Mouse (Mus musculus): ENCODE results near the gene Vav2. TPM values are rescaled to one million over a fixed set of nuclear protein-coding genes. Genes with fewer than 3 reads are reported as not detected.

Gene Vav2
- polyA plus RNA-seq, 1 experiment from 2014 or later: 8.6 TPM

DNA sequence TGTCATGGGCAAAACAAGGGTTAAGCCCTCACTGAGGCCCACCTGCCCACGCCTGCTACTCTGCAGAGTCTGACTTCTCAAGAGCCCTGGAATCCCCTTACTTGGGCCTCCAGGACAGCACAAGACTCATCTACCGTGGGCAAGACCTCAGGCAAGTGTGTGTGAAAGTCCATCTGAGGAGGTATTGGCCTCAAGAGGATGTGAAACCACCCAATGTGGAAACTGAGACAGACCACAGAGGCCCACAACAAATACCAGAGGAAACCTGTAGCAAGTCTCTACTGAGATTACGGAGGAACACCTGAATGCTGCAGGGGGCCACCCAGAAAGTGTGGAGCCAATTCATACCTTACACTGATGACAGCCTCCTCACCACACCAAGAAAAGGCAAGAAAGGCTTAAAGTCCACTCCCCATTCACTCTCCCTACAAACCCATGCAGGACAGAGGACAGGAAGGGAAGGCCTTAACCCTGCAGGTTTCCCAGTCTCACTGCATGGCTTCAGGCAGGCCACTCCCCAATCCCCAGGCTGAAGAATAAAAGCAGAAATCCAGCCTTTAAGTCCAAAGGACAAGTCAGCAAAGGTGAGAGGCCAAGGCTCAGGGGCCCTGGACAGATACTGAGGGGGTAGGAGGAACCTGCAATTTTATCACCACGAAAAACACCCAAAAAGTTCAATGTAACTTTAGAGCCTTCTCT, 42.6 kb upstream of the Vav2 start:
- Histone ChIP-seq H3K9ac (ENCODE audit: low read length) (no peak overlapping the region), H3K36me3 (ENCODE audit: control insufficient read depth, insufficient read depth, low read length) (peaks cover 12% of the 10 kb centered on the region), H3K9me3 (ENCODE audit: control insufficient read depth, low read length) (no peaks in the 10 kb centered on the region), H3K27ac (ENCODE audit: low read length) (no peak overlapping the region), H3K4me3 (ENCODE audit: low read length) (no peak overlapping the region), H3K4me2 (ENCODE audit: low read depth, low read length) (no peak overlapping the region), H3K4me1 (replicated peaks; ENCODE audit: control insufficient read depth, insufficient read depth, low read length) (peaks cover 19% of the 10 kb centered on the region), H3K27me3 (ENCODE audit: control insufficient read depth, insufficient read depth, low read depth, low read length) (no peaks in the 10 kb centered on the region)
- ATAC-seq (ENCODE audit: low read depth): no peak
- WGBS: 61% methylated on average over 4 of the region's 4 CpGs

DNA sequence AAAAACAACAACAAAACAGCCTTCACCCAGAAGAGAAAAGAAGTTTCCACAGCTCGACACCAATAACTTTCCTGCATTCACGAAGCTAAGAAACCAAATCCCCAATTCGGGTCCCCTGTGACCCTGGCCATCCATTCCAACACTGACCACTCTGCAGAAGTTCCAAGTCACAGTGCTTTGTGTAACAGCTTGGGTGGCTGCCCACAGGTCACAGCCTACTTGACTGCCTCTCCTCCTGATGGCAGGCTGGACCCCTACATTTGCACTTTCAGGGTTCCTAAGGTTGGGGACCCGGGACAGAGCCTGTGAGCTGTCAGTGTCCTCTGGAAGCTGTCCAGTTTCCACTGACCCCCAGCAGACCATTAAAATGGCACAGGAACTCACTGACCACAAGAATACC, 36.1 kb upstream of the Vav2 start:
- no peak overlapping the region for H3K9ac ChIP-seq (ENCODE audit: low read length)
- H3K4me2 ChIP-seq (ENCODE audit: low read depth, low read length): no peak overlapping the region
- H3K4me3 ChIP-seq (ENCODE audit: low read length): no peak overlapping the region
- no peaks in the 10 kb centered on the region for H3K9me3 ChIP-seq (ENCODE audit: control insufficient read depth, low read length)
- no peaks in the 10 kb centered on the region for H3K27me3 ChIP-seq (ENCODE audit: control insufficient read depth, insufficient read depth, low read depth, low read length)
- no peak for ATAC-seq (ENCODE audit: low read depth)
- WGBS: 87% methylated on average over 4 of the region's 4 CpGs
- H3K36me3 ChIP-seq (ENCODE audit: control insufficient read depth, insufficient read depth, low read length): peaks cover 57% of the 10 kb centered on the region
- no peak overlapping the region for H3K27ac ChIP-seq (ENCODE audit: low read length)
- no peaks in the 10 kb centered on the region for H3K4me1 ChIP-seq (replicated peaks; ENCODE audit: control insufficient read depth, insufficient read depth, low read length)

DNA sequence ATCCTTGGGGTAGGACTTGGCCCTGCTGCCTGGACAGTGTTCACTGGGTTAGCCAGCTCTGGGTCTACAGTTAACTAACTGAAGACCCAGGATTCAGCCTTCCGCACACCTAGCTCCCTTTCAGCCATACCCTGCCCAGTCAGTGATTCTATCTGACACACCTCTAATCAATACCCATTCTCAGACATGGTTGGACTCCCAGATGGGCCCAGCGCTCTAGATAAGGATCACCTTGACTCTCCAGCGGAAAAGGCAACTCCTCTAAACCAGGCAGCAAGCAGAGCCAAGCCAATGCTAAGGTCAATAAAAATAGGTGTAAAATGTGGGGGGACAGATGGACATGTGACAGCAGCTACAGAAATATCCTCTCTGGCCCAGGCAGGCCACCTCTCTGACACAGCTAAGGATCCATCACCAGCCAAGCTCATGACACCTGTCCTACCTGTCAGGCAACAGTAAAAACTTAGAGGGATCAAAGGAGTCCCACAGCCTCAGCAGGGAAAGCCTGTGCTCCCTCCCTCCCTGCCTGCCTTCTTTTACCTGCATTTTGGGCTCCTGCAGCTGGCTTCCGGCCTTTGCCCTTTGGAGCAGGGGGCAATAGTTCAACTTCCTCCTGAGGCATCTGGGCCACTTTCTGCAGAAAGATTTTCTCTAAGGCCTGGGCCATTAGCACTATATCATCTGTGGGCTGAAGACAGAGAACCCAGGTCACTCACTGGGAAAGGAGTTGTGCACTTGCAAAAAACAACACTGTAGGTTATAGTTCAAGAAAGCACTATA, 35.2 kb upstream of the Vav2 start:
- no peaks in the 10 kb centered on the region for H3K27me3 ChIP-seq (ENCODE audit: control insufficient read depth, insufficient read depth, low read depth, low read length)
- no peaks in the 10 kb centered on the region for H3K9me3 ChIP-seq (ENCODE audit: control insufficient read depth, low read length)
- H3K4me1 ChIP-seq (replicated peaks; ENCODE audit: control insufficient read depth, insufficient read depth, low read length): no peaks in the 10 kb centered on the region
- H3K4me3 ChIP-seq (ENCODE audit: low read length): no peak overlapping the region
- no peak for ATAC-seq (ENCODE audit: low read depth)
- 87% methylated on average over 4 of the region's 4 CpGs for WGBS
- no peak overlapping the region for H3K9ac ChIP-seq (ENCODE audit: low read length)
- H3K36me3 ChIP-seq (ENCODE audit: control insufficient read depth, insufficient read depth, low read length): peaks cover 63% of the 10 kb centered on the region
- no peak overlapping the region for H3K27ac ChIP-seq (ENCODE audit: low read length)
- H3K4me2 ChIP-seq (ENCODE audit: low read depth, low read length): no peak overlapping the region

DNA sequence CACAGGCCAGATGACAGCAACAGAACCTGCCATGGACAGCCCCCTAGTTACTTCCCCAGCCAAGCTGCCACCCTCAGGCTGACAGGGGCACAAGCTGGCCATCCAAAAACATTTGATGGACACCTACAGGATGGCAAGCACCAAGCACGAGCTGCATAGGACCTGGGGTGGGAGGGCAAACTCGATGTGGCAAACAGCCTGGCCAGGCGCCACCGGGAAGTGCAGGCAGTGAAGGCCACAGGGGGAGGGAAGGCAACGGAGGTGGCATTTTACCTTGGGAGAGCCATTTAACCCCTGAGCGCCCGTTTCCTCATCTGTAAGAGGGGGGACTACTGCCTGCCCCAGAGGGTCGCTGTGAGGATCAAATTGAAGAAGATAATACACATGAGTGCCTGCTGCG, 33.8 kb upstream of the Vav2 start:
- Histone ChIP-seq H3K36me3 (ENCODE audit: control insufficient read depth, insufficient read depth, low read length) (peaks cover 68% of the 10 kb centered on the region), H3K4me3 (ENCODE audit: low read length) (no peak overlapping the region), H3K4me1 (replicated peaks; ENCODE audit: control insufficient read depth, insufficient read depth, low read length) (no peaks in the 10 kb centered on the region), H3K27me3 (ENCODE audit: control insufficient read depth, insufficient read depth, low read depth, low read length) (no peaks in the 10 kb centered on the region), H3K9me3 (ENCODE audit: control insufficient read depth, low read length) (no peaks in the 10 kb centered on the region), H3K9ac (ENCODE audit: low read length) (no peak overlapping the region), H3K27ac (ENCODE audit: low read length) (no peak overlapping the region), H3K4me2 (ENCODE audit: low read depth, low read length) (no peak overlapping the region)
- 58% methylated on average over 9 of the region's 9 CpGs for WGBS
- no peak for ATAC-seq (ENCODE audit: low read depth)

DNA sequence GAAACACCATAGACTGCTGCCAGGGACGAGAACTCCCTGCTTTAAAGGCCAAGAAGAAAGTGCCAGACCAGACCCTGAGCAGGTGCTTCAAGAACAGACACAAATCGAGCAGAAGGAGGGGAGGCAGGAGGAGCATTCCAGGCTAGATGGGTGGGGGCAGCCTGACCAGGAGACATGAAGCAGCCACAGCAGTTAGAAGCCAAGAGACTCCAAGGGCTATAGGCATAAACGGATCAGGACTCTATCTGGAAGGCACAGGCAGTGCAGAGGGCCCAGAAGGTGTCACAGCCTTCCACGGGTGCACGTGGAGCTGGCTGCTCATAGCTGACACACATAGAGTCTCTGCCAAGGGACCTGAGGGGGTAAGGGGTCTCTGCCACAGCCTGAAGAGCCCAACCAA, 33.3 kb upstream of the Vav2 start:
- ATAC-seq (ENCODE audit: low read depth): no peak
- H3K4me3 ChIP-seq (ENCODE audit: low read length): no peak overlapping the region
- 77% methylated on average over 5 of the region's 5 CpGs for WGBS
- H3K27me3 ChIP-seq (ENCODE audit: control insufficient read depth, insufficient read depth, low read depth, low read length): no peaks in the 10 kb centered on the region
- H3K4me2 ChIP-seq (ENCODE audit: low read depth, low read length): no peak overlapping the region
- no peaks in the 10 kb centered on the region for H3K4me1 ChIP-seq (replicated peaks; ENCODE audit: control insufficient read depth, insufficient read depth, low read length)
- H3K27ac ChIP-seq (ENCODE audit: low read length): no peak overlapping the region
- no peak overlapping the region for H3K9ac ChIP-seq (ENCODE audit: low read length)
- no peaks in the 10 kb centered on the region for H3K9me3 ChIP-seq (ENCODE audit: control insufficient read depth, low read length)
- peaks cover 73% of the 10 kb centered on the region for H3K36me3 ChIP-seq (ENCODE audit: control insufficient read depth, insufficient read depth, low read length)

DNA sequence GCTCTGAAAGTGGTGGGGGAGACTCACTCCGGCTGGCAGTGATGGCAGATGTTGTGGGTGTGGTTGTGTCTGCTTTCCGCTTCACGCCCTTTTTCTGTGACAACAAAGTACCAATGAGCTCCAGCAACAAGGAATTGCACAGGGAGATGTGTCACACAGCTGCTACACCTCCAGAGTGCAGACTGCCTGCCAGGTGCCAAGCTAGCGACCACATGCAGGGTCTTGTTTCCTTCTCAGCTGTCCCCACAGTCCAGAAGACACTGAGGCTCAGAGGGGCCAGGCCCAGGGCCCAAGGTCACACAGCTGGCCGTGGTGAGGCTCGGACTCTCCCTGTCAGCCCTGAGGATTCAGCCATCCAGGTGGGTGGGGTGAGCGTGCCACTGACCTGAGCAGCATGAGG, 32.9 kb upstream of the Vav2 start:
- no peak overlapping the region for H3K4me3 ChIP-seq (ENCODE audit: low read length)
- H3K36me3 ChIP-seq (ENCODE audit: control insufficient read depth, insufficient read depth, low read length): peaks cover 76% of the 10 kb centered on the region
- no peak overlapping the region for H3K27ac ChIP-seq (ENCODE audit: low read length)
- no peaks in the 10 kb centered on the region for H3K4me1 ChIP-seq (replicated peaks; ENCODE audit: control insufficient read depth, insufficient read depth, low read length)
- no peak overlapping the region for H3K9ac ChIP-seq (ENCODE audit: low read length)
- ATAC-seq (ENCODE audit: low read depth): no peak
- no peaks in the 10 kb centered on the region for H3K27me3 ChIP-seq (ENCODE audit: control insufficient read depth, insufficient read depth, low read depth, low read length)
- H3K9me3 ChIP-seq (ENCODE audit: control insufficient read depth, low read length): no peaks in the 10 kb centered on the region
- WGBS: 86% methylated on average over 7 of the region's 7 CpGs
- no peak overlapping the region for H3K4me2 ChIP-seq (ENCODE audit: low read depth, low read length)

DNA sequence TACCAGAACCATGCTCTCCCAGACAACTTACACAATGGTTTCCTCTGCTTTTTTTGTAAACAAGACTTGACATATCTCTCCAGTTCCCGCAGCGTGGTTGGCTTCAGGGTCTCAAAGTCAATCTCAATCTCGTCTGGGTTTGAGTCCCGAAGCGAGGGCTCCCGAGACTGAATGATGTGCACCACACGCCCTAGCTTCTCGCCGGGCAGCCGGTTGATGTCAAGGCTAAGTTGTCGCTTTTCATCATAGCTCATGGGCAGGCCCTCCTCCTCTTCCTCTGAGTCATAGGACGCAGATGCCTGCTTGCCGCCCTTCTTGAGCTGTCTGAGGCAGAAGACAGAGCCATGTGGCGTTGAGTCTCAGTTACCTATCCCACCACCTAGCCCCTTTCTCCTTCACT, 23.4 kb upstream of the Vav2 start:
- 73% methylated on average over 14 of the region's 14 CpGs for WGBS

DNA sequence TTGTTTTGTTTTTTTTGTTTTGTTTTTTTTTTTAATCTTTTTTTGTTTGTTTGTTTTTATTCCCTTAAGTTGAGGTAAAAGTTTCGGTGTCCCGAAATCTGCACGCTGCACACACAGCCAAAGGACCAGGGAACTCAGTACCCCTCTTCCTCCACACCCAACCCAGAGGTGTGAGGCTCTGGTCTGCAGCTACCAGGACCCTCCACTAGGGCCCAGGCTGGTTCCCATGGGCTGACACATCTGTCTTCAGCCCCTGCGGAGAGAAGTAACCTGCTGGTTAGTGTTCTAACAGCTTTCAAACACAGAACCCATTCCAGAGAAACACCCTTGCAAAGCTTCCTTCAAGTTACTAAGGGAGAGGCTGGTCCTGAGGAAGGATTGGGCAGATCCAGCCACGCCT, 20.9 kb upstream of the Vav2 start:
- Histone ChIP-seq H3K9me3 (ENCODE audit: control insufficient read depth, low read length) (no peaks in the 10 kb centered on the region), H3K36me3 (ENCODE audit: control insufficient read depth, insufficient read depth, low read length) (peaks cover 56% of the 10 kb centered on the region), H3K27me3 (ENCODE audit: control insufficient read depth, insufficient read depth, low read depth, low read length) (no peaks in the 10 kb centered on the region), H3K4me3 (ENCODE audit: low read length) (no peak overlapping the region), H3K9ac (ENCODE audit: low read length) (no peak overlapping the region), H3K4me2 (ENCODE audit: low read depth, low read length) (no peak overlapping the region), H3K4me1 (replicated peaks; ENCODE audit: control insufficient read depth, insufficient read depth, low read length) (peaks cover 5% of the 10 kb centered on the region; the same call in 1 of the 2 replicates), H3K27ac (ENCODE audit: low read length) (no peak overlapping the region)
- ATAC-seq (ENCODE audit: low read depth): no peak
- 84% methylated on average over 5 of the region's 5 CpGs for WGBS

More for the DNA sequence above, 23.4 kb upstream of the Vav2 start:
- Histone ChIP-seq H3K4me2 (ENCODE audit: low read depth, low read length) (no peak overlapping the region), H3K27ac (ENCODE audit: low read length) (no peak overlapping the region), H3K4me1 (replicated peaks; ENCODE audit: control insufficient read depth, insufficient read depth, low read length) (no peaks in the 10 kb centered on the region), H3K9me3 (ENCODE audit: control insufficient read depth, low read length) (no peaks in the 10 kb centered on the region), H3K27me3 (ENCODE audit: control insufficient read depth, insufficient read depth, low read depth, low read length) (no peaks in the 10 kb centered on the region), H3K4me3 (ENCODE audit: low read length) (no peak overlapping the region), H3K9ac (ENCODE audit: low read length) (no peak overlapping the region), H3K36me3 (ENCODE audit: control insufficient read depth, insufficient read depth, low read length) (peaks cover 70% of the 10 kb centered on the region)
- ATAC-seq (ENCODE audit: low read depth): no peak

DNA sequence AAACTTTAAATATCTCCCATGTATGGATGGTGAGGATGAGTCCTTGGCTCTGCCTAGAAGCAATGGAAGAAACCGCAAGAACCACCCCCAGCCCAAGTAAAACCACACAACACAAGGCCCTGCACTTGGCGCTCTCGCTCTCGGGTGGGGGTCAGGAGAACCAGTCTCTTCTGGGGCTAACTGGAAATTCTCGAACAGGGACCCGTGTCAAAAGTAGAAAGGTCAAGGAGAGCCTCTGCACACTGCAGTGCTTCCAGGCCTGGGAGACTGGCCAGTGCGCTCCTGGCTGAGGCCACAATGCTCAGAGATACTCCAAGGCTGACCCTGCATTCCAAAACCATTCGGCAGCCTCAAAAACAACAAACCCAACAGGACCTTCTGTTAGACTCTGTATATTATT, 20.0 kb upstream of the Vav2 start:
- 85% methylated on average over 8 of the region's 8 CpGs for WGBS
- peaks cover 6% of the 10 kb centered on the region for H3K4me1 ChIP-seq (replicated peaks; ENCODE audit: control insufficient read depth, insufficient read depth, low read length)
- H3K4me2 ChIP-seq (ENCODE audit: low read depth, low read length): no peak overlapping the region
- H3K9me3 ChIP-seq (ENCODE audit: control insufficient read depth, low read length): no peaks in the 10 kb centered on the region
- H3K27ac ChIP-seq (ENCODE audit: low read length): no peak overlapping the region
- H3K27me3 ChIP-seq (ENCODE audit: control insufficient read depth, insufficient read depth, low read depth, low read length): no peaks in the 10 kb centered on the region
- peaks cover 50% of the 10 kb centered on the region for H3K36me3 ChIP-seq (ENCODE audit: control insufficient read depth, insufficient read depth, low read length)
- no peak for ATAC-seq (ENCODE audit: low read depth)
- H3K4me3 ChIP-seq (ENCODE audit: low read length): no peak overlapping the region
- no peak overlapping the region for H3K9ac ChIP-seq (ENCODE audit: low read length)
